Mouse (Mus musculus) lung, postnatal 0 days (tissue): Measurements from ENCODE around the gene Sox6.

ENCODE experiments used
- CTCF ChIP-seq: IDR thresholded peaks from 2 replicates; pipeline ENCODE4 v1.5.1; 2016; ENCODE audit warnings: antibody characterized with exemption, mild to moderate bottlenecking
- EP300 ChIP-seq: IDR thresholded peaks from 2 replicates; pipeline ENCODE4 v1.6.1; 2016; ENCODE audit warnings: antibody characterized with exemption, mild to moderate bottlenecking, control low read depth

GRCm38 (mm10) chr7:115686687-115687086 lies 351.9 kb downstream of the Sox6 start:
- TF ChIP-seq EP300 (no peak), CTCF (no peak)
